Mouse (Mus musculus) stomach, postnatal 0 days (tissue): Measurements from ENCODE around the gene Klhl7. TPM values are rescaled to one million over a fixed set of nuclear protein-coding genes. Genes with fewer than 3 reads are reported as not detected.

Source experiments
- ATAC-seq: fragments of 200-750 bp; cut with Nextera tagmentation; 2 replicates; pipeline ENCODE4 v1.8.0; 2017; ENCODE audit not compliant: low FRiP score, low TSS enrichment
- DNase-seq: peaks from one replicate; pipeline ENCODE4 v3.0.0-alpha.2; 2016; ENCODE audit warnings: low spot score
- H3K27ac ChIP-seq: fragments of 300-500 bp; sonication (generic); replicated peaks from 2 replicates; pipeline ENCODE4 v1.5.1; 2014; ENCODE audit warnings: mild to moderate bottlenecking, control low read depth
- H3K27me3 ChIP-seq: fragments of 300-500 bp; sonication (generic); 2 replicates; pipeline ENCODE4 v1.6.1; 2014; ENCODE audit warnings: low read length; ENCODE audit not compliant: control insufficient read depth, insufficient read depth
- H3K36me3 ChIP-seq: fragments of 300-500 bp; sonication (generic); 2 replicates; pipeline ENCODE4 v1.6.1; 2014; ENCODE audit warnings: low read length, mixed read lengths; ENCODE audit not compliant: control insufficient read depth, insufficient read depth
- H3K4me1 ChIP-seq: fragments of 300-500 bp; sonication (generic); replicated peaks from 2 replicates; pipeline ENCODE4 v1.6.1; 2014; ENCODE audit warnings: antibody characterized with exemption; ENCODE audit not compliant: control insufficient read depth, insufficient read depth
- H3K4me2 ChIP-seq: fragments of 300-500 bp; sonication (generic); replicated peaks from 2 replicates; pipeline ENCODE4 v1.6.1; 2014; ENCODE audit warnings: low read depth, mild to moderate bottlenecking, control low read depth, moderate library complexity
- H3K4me3 ChIP-seq: fragments of 300-500 bp; sonication (generic); 2 replicates; pipeline ENCODE4 v1.5.1; 2014; ENCODE audit warnings: low read depth, low read length, control low read depth
- H3K9ac ChIP-seq: fragments of 300-500 bp; sonication (generic); 2 replicates; pipeline ENCODE4 v1.6.1; 2014; ENCODE audit warnings: mild to moderate bottlenecking, low read length, control low read depth, mixed read lengths
- H3K9me3 ChIP-seq: fragments of 300-500 bp; sonication (generic); 2 replicates; pipeline ENCODE4 v1.6.1; 2016; ENCODE audit warnings: low read length; ENCODE audit not compliant: control insufficient read depth
- CTCF ChIP-seq: IDR thresholded peaks from 2 replicates; pipeline ENCODE4 v1.5.1; 2016; ENCODE audit warnings: antibody characterized with exemption, low read depth, mild to moderate bottlenecking, moderate library complexity
- EP300 ChIP-seq: optimal IDR thresholded peaks from 2 replicates; pipeline ENCODE3; 2016; ENCODE audit warnings: antibody characterized with exemption
- WGBS: fragments of 180-500 bp; shearing (Covaris S2); extraction: QIAGEN DNeasy Blood & Tissue Kit; methylation state at CpG from one replicate; pipeline ENCODE4 v1.1.7; 2014; 5-methylcytosine and 5-hydroxymethylcytosine counted together
- polyA plus RNA-seq: library from polyadenylated mRNA; unstranded; fragments of >200 nt; fragmentation: Nextera tagmentation; extraction: Ambion mirVana; gene quantifications from 2 replicates; pipeline ENCODE4 v1.2.1, GENCODE M21; 2015

Gene Klhl7
- polyA plus RNA-seq, 1 experiment from 2014 or later, result 23.6 TPM

- H3K27me3 ChIP-seq, result no peaks in the 10 kb centered on the region
- no peaks in the 10 kb centered on the region for H3K36me3 ChIP-seq
- no peak overlapping the region for H3K9ac ChIP-seq
- no peak overlapping the region for H3K4me3 ChIP-seq
- DNase-seq, result no peak
- no peaks in the 10 kb centered on the region; the same call in 1 of the 2 replicates for H3K4me1 ChIP-seq
- peaks cover 5% of the 10 kb centered on the region; the same call in 1 of the 2 replicates for H3K9me3 ChIP-seq
- no peak overlapping the region for H3K27ac ChIP-seq
- H3K4me2 ChIP-seq, result no peak overlapping the region
- 73% methylated on average over 3 of the region's 3 CpGs for WGBS
- TF ChIP-seq EP300 (no peak), CTCF (peak; percentile 55)
- ATAC-seq, result no peak
Observed at GRCm38 (mm10) chr5:24057592-24057991, 42.8 kb upstream of the Klhl7 start.

GRCm38 (mm10) chr5:24060949-24061348 lies 39.5 kb upstream of the Klhl7 start:
- H3K4me1 ChIP-seq, result no peaks in the 10 kb centered on the region
- DNase-seq (no peak), ATAC-seq (no peak)
- H3K27ac ChIP-seq, result no peak overlapping the region
- H3K4me2 ChIP-seq, result no peak overlapping the region
- no peak overlapping the region for H3K4me3 ChIP-seq
- H3K9me3 ChIP-seq, result no peaks in the 10 kb centered on the region
- TF ChIP-seq CTCF, result no peak
- no peak for TF ChIP-seq EP300
- no peaks in the 10 kb centered on the region for H3K36me3 ChIP-seq
- no peak overlapping the region for H3K9ac ChIP-seq
- WGBS, result 46% methylated on average over 3 of the region's 3 CpGs
- no peaks in the 10 kb centered on the region for H3K27me3 ChIP-seq

- no peaks in the 10 kb centered on the region for H3K9me3 ChIP-seq
- H3K36me3 ChIP-seq, result no peaks in the 10 kb centered on the region
- no peaks in the 10 kb centered on the region for H3K4me1 ChIP-seq
- H3K27ac ChIP-seq, result no peak overlapping the region
- TF ChIP-seq CTCF (no peak), EP300 (no peak)
- no peak overlapping the region for H3K4me2 ChIP-seq
- no peak overlapping the region for H3K4me3 ChIP-seq
- DNase-seq, result no peak
- H3K9ac ChIP-seq, result no peak overlapping the region
- WGBS, result 84% methylated on average over 6 of the region's 6 CpGs
- no peaks in the 10 kb centered on the region for H3K27me3 ChIP-seq
- no peak for ATAC-seq
Observed at GRCm38 (mm10) chr5:24063034-24063433, 37.4 kb upstream of the Klhl7 start.

GRCm38 (mm10) chr5:24063545-24063944 lies 36.9 kb upstream of the Klhl7 start:
- ATAC-seq, result no peak
- H3K4me3 ChIP-seq, result no peak overlapping the region
- H3K9me3 ChIP-seq, result no peaks in the 10 kb centered on the region
- no peaks in the 10 kb centered on the region for H3K4me1 ChIP-seq
- 77% methylated on average over 4 of the region's 4 CpGs for WGBS
- no peak for DNase-seq
- no peak overlapping the region for H3K9ac ChIP-seq
- no peaks in the 10 kb centered on the region for H3K36me3 ChIP-seq
- H3K27ac ChIP-seq, result no peak overlapping the region
- H3K27me3 ChIP-seq, result no peaks in the 10 kb centered on the region
- no peak overlapping the region for H3K4me2 ChIP-seq
- TF ChIP-seq EP300, result no peak
- no peak for TF ChIP-seq CTCF

GRCm38 (mm10) chr5:24068955-24069354 lies 31.4 kb upstream of the Klhl7 start:
- no peak overlapping the region for H3K4me3 ChIP-seq
- no peak overlapping the region for H3K4me2 ChIP-seq
- H3K27me3 ChIP-seq, result no peaks in the 10 kb centered on the region
- no peaks in the 10 kb centered on the region for H3K9me3 ChIP-seq
- TF ChIP-seq EP300 (no peak), CTCF (no peak)
- ATAC-seq (no peak), DNase-seq (no peak)
- no peak overlapping the region for H3K9ac ChIP-seq
- no peak overlapping the region for H3K27ac ChIP-seq
- H3K4me1 ChIP-seq, result no peaks in the 10 kb centered on the region
- H3K36me3 ChIP-seq, result no peaks in the 10 kb centered on the region
- 72% methylated on average over 6 of the region's 6 CpGs for WGBS

- H3K9me3 ChIP-seq, result no peaks in the 10 kb centered on the region
- TF ChIP-seq EP300, result no peak
- no peak for TF ChIP-seq CTCF
- no peak overlapping the region for H3K4me3 ChIP-seq
- WGBS, result 79% methylated on average over 6 of the region's 6 CpGs
- no peaks in the 10 kb centered on the region for H3K36me3 ChIP-seq
- 0 out of 2 replicates have a peak, but pooled peaks cover 1% of the 10 kb centered on the region for H3K4me1 ChIP-seq
- no peak for ATAC-seq
- H3K27ac ChIP-seq, result no peak overlapping the region
- no peak overlapping the region for H3K9ac ChIP-seq
- H3K4me2 ChIP-seq, result no peak overlapping the region
- no peak for DNase-seq
- no peaks in the 10 kb centered on the region for H3K27me3 ChIP-seq
Observed at GRCm38 (mm10) chr5:24072031-24072430, 28.4 kb upstream of the Klhl7 start.
